Mouse (Mus musculus) lung, postnatal 0 days (tissue): ENCODE measurements around the gene Cfap97.

Experiments used
- CTCF ChIP-seq: IDR thresholded peaks from 2 replicates; pipeline ENCODE4 v1.5.1; 2016; ENCODE audit warnings: antibody characterized with exemption, mild to moderate bottlenecking
- EP300 ChIP-seq: IDR thresholded peaks from 2 replicates; pipeline ENCODE4 v1.6.1; 2016; ENCODE audit warnings: antibody characterized with exemption, mild to moderate bottlenecking, control low read depth

DNA sequence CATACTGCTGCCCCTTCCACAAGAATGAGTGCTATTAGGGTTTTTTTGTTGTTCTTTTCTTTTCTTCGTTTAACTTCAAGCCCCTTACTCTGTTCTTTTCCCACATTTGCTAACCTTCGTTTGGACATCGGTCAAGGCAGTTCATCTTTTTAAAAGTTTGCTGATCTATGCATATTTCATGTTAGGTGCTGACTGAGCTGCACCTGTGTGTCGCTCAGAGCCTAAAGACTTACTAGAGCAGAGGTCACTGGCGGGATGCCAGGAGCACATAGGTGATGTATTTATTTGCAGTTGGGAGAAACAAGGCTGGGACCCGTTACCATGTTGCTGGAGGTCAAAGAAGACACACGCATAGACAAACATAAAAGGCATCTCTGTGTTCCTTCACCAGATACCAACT is 60.6 kb downstream of the Cfap97 start:
- TF ChIP-seq EP300, result no peak
- TF ChIP-seq CTCF, result no peak
